Mouse (Mus musculus) intestine, embryonic 16.5 days (tissue): ENCODE measurements around the gene Smg7. TPM values are rescaled to one million over a fixed set of nuclear protein-coding genes. Genes with fewer than 3 reads are reported as not detected.
A peak's percentile ranks its signal among the peaks of the same experiment; 100 is the strongest.

Experiments used
- ATAC-seq: fragments of 200-750 bp; cut with Nextera tagmentation; 2 replicates; pipeline ENCODE4 v1.8.0; 2017; ENCODE audit warnings: moderate TSS enrichment, moderate library complexity
- H3K27ac ChIP-seq: fragments of 300-500 bp; sonication (generic); 2 replicates; pipeline ENCODE4 v1.5.1; 2014; ENCODE audit warnings: mild to moderate bottlenecking, low read length
- H3K27me3 ChIP-seq: fragments of 300-500 bp; sonication (generic); replicated peaks from 2 replicates; pipeline ENCODE4 v1.6.1; 2014; ENCODE audit warnings: low read length, control low read depth, mixed read lengths; ENCODE audit not compliant: control insufficient read depth, insufficient read depth
- H3K36me3 ChIP-seq: fragments of 300-500 bp; sonication (generic); 2 replicates; pipeline ENCODE4 v1.6.1; 2014; ENCODE audit warnings: low read length, control low read depth; ENCODE audit not compliant: control insufficient read depth, insufficient read depth
- H3K4me1 ChIP-seq: fragments of 300-500 bp; sonication (generic); 2 replicates; pipeline ENCODE4 v1.6.1; 2014; ENCODE audit warnings: low read length, control low read depth, mixed read lengths; ENCODE audit not compliant: control insufficient read depth, insufficient read depth
- H3K4me2 ChIP-seq: fragments of 300-500 bp; sonication (generic); 2 replicates; pipeline ENCODE4 v1.6.1; 2014; ENCODE audit warnings: low read depth, low read length, control low read depth
- H3K4me3 ChIP-seq: fragments of 300-500 bp; sonication (generic); 2 replicates; pipeline ENCODE4 v1.5.1; 2014; ENCODE audit warnings: mild to moderate bottlenecking, low read length
- H3K9ac ChIP-seq: fragments of 300-500 bp; sonication (generic); 2 replicates; pipeline ENCODE4 v1.6.1; 2014; ENCODE audit warnings: low read depth, low read length
- H3K9me3 ChIP-seq: fragments of 300-500 bp; sonication (generic); 2 replicates; pipeline ENCODE4 v1.6.1; 2016; ENCODE audit warnings: low read length, control low read depth; ENCODE audit not compliant: control insufficient read depth
- WGBS: fragments of 180-500 bp; shearing (Covaris S2); extraction: QIAGEN DNeasy Blood & Tissue Kit; methylation state at CpG from one replicate; pipeline ENCODE4 v1.1.7; 2014; 5-methylcytosine and 5-hydroxymethylcytosine counted together
- polyA plus RNA-seq: library from polyadenylated mRNA; unstranded; fragments of >200 nt; fragmentation: Nextera tagmentation; extraction: Ambion mirVana; gene quantifications from 2 replicates; pipeline ENCODE4 v1.2.1, GENCODE M21; 2015

The Smg7 gene
- polyA plus RNA-seq, 1 experiment from 2014 or later: 17.8 TPM

- peak within 1 kb of the TSS; percentile 46; the same call in 1 of the 2 replicates for H3K27ac ChIP-seq
- no peak within 1 kb of the TSS for H3K9ac ChIP-seq
- 21% methylated on average over 2 of the region's 2 CpGs for WGBS
- peaks cover 11% of the 10 kb centered on the region for H3K4me1 ChIP-seq
- no peak within 1 kb of the TSS for H3K4me2 ChIP-seq
- no peaks in the 10 kb centered on the region for H3K36me3 ChIP-seq
- no peaks in the 10 kb centered on the region for H3K9me3 ChIP-seq
- no peaks in the 10 kb centered on the region for H3K27me3 ChIP-seq
- ATAC-seq: peak; percentile 86
- no peak within 1 kb of the TSS for H3K4me3 ChIP-seq
Observed at GRCm38 (mm10) chr1:152799897-152800296, 102.5 kb downstream of the Smg7 start, which contains the start of gene Ncf2. TSS of gene Ncf2 (plus strand) at chr1:152800194.

- Histone ChIP-seq H3K4me2 (no peak overlapping the region), H3K9me3 (no peaks in the 10 kb centered on the region), H3K27ac (no peak overlapping the region), H3K36me3 (no peaks in the 10 kb centered on the region), H3K4me3 (no peak overlapping the region), H3K4me1 (peaks cover 11% of the 10 kb centered on the region), H3K9ac (no peak overlapping the region), H3K27me3 (no peaks in the 10 kb centered on the region)
- WGBS: 54% methylated on average over 9 of the region's 9 CpGs
- ATAC-seq: no peak
Observed at GRCm38 (mm10) chr1:152798125-152798524, 104.3 kb downstream of the Smg7 start.

GRCm38 (mm10) chr1:152796683-152797263 lies 105.7 kb downstream of the Smg7 start:
- Histone ChIP-seq H3K27ac (no peak overlapping the region), H3K36me3 (no peaks in the 10 kb centered on the region), H3K9me3 (no peaks in the 10 kb centered on the region), H3K9ac (no peak overlapping the region), H3K4me1 (peaks cover 11% of the 10 kb centered on the region), H3K4me2 (no peak overlapping the region), H3K27me3 (no peaks in the 10 kb centered on the region), H3K4me3 (no peak overlapping the region)
- 83% methylated on average over 8 of the region's 8 CpGs for WGBS
- no peak for ATAC-seq

GRCm38 (mm10) chr1:152795688-152796255 lies 106.7 kb downstream of the Smg7 start:
- H3K9me3 ChIP-seq: no peaks in the 10 kb centered on the region
- H3K36me3 ChIP-seq: no peaks in the 10 kb centered on the region
- H3K27me3 ChIP-seq: no peaks in the 10 kb centered on the region
- WGBS: 60% methylated on average over 8 of the region's 8 CpGs
- no peak overlapping the region for H3K4me2 ChIP-seq
- H3K27ac ChIP-seq: no peak overlapping the region
- no peak for ATAC-seq
- H3K4me1 ChIP-seq: peaks cover 18% of the 10 kb centered on the region
- no peak overlapping the region for H3K4me3 ChIP-seq
- H3K9ac ChIP-seq: no peak overlapping the region

GRCm38 (mm10) chr1:152793495-152794130 lies 108.8 kb downstream of the Smg7 start:
- ATAC-seq: no peak
- Histone ChIP-seq H3K27ac (no peak overlapping the region), H3K4me3 (no peak overlapping the region), H3K4me2 (no peak overlapping the region), H3K4me1 (peaks cover 13% of the 10 kb centered on the region), H3K9ac (no peak overlapping the region), H3K27me3 (no peaks in the 10 kb centered on the region), H3K9me3 (no peaks in the 10 kb centered on the region), H3K36me3 (no peaks in the 10 kb centered on the region)
- WGBS: 60% methylated on average over 6 of the region's 6 CpGs

GRCm38 (mm10) chr1:152792736-152793494 lies 109.5 kb downstream of the Smg7 start:
- Histone ChIP-seq H3K4me1 (peaks cover 15% of the 10 kb centered on the region), H3K9me3 (no peaks in the 10 kb centered on the region), H3K4me3 (no peak overlapping the region), H3K4me2 (no peak overlapping the region), H3K27me3 (no peaks in the 10 kb centered on the region), H3K27ac (no peak overlapping the region), H3K36me3 (no peaks in the 10 kb centered on the region), H3K9ac (no peak overlapping the region)
- 62% methylated on average over 12 of the region's 12 CpGs for WGBS
- no peak for ATAC-seq

GRCm38 (mm10) chr1:152791269-152791668 lies 111.2 kb downstream of the Smg7 start:
- peak overlapping the region; percentile 10 for H3K27ac ChIP-seq
- WGBS: 32% methylated on average over 4 of the region's 4 CpGs
- H3K9ac ChIP-seq: no peak overlapping the region
- H3K9me3 ChIP-seq: no peaks in the 10 kb centered on the region
- H3K27me3 ChIP-seq: no peaks in the 10 kb centered on the region
- H3K4me1 ChIP-seq: peaks cover 15% of the 10 kb centered on the region
- no peaks in the 10 kb centered on the region for H3K36me3 ChIP-seq
- peak; percentile 26; the same call in 1 of the 2 replicates for ATAC-seq
- no peak overlapping the region for H3K4me3 ChIP-seq
- H3K4me2 ChIP-seq: no peak overlapping the region

- ATAC-seq: peak; percentile 86
- Histone ChIP-seq H3K27ac (peak overlapping the region; percentile 10; the same call in 1 of the 2 replicates), H3K9ac (no peak overlapping the region), H3K4me2 (0 out of 2 replicates have a peak overlapping the region, but pooled peaks have one; percentile 1), H3K4me1 (peaks cover 13% of the 10 kb centered on the region), H3K36me3 (no peaks in the 10 kb centered on the region), H3K27me3 (no peaks in the 10 kb centered on the region), H3K4me3 (no peak overlapping the region), H3K9me3 (no peaks in the 10 kb centered on the region)
- 7% methylated on average over 6 of the region's 6 CpGs for WGBS
Observed at GRCm38 (mm10) chr1:152790821-152791220, 111.6 kb downstream of the Smg7 start.

- Histone ChIP-seq H3K4me2 (0 out of 2 replicates have a peak overlapping the region, but pooled peaks have one; percentile 1), H3K27ac (peak overlapping the region; percentile 10; the same call in 1 of the 2 replicates), H3K4me1 (peaks cover 12% of the 10 kb centered on the region), H3K4me3 (no peak overlapping the region), H3K9ac (no peak overlapping the region), H3K36me3 (no peaks in the 10 kb centered on the region), H3K27me3 (no peaks in the 10 kb centered on the region), H3K9me3 (no peaks in the 10 kb centered on the region)
- WGBS: 20% methylated on average over 12 of the region's 12 CpGs
- peak; percentile 73 for ATAC-seq
Observed at GRCm38 (mm10) chr1:152790254-152790653, 112.2 kb downstream of the Smg7 start.
